Mouse (Mus musculus) lung, postnatal 0 days (tissue): ENCODE measurements around the gene Slc7a9. TPM values are rescaled to one million over a fixed set of nuclear protein-coding genes. Genes with fewer than 3 reads are reported as not detected.

Experiments
- ATAC-seq: fragments of 200-750 bp; cut with Nextera tagmentation; 2 replicates; pipeline ENCODE4 v1.8.0; 2017; ENCODE audit warnings: moderate library complexity
- DNase-seq: peaks from one replicate; pipeline ENCODE4 v3.0.0-alpha.2; 2016; ENCODE audit warnings: low spot score
- H3K27ac ChIP-seq: fragments of 300-500 bp; sonication (generic); 2 replicates; pipeline ENCODE4 v1.5.1; 2014; ENCODE audit warnings: antibody characterized with exemption, mild to moderate bottlenecking, low read length, mixed read lengths
- H3K27me3 ChIP-seq: fragments of 300-500 bp; sonication (generic); replicated peaks from 2 replicates; pipeline ENCODE4 v1.6.1; 2014; ENCODE audit warnings: low read length, mixed read lengths; ENCODE audit not compliant: insufficient read depth
- H3K36me3 ChIP-seq: fragments of 300-500 bp; sonication (generic); 2 replicates; pipeline ENCODE4 v1.6.1; 2014; ENCODE audit warnings: low read length, mixed read lengths; ENCODE audit not compliant: insufficient read depth
- H3K4me1 ChIP-seq: fragments of 300-500 bp; sonication (generic); 2 replicates; pipeline ENCODE4 v1.6.1; 2014; ENCODE audit warnings: antibody characterized with exemption, low read depth, low read length, mixed read lengths; ENCODE audit not compliant: insufficient read depth
- H3K4me2 ChIP-seq: fragments of 300-500 bp; sonication (generic); replicated peaks from 2 replicates; pipeline ENCODE4 v1.6.1; 2014; ENCODE audit warnings: low read depth, mild to moderate bottlenecking, low read length, moderate library complexity, mixed read lengths
- H3K4me3 ChIP-seq: fragments of 300-500 bp; sonication (generic); 2 replicates; pipeline ENCODE4 v1.5.1; 2014; ENCODE audit warnings: low read depth, low read length
- H3K9ac ChIP-seq: fragments of 300-500 bp; sonication (generic); replicated peaks from 2 replicates; pipeline ENCODE4 v1.6.1; 2014; ENCODE audit warnings: low read depth, mild to moderate bottlenecking
- H3K9me3 ChIP-seq: fragments of 300-500 bp; sonication (generic); 2 replicates; pipeline ENCODE4 v1.6.1; 2016; ENCODE audit warnings: low read length, mixed read lengths
- CTCF ChIP-seq: IDR thresholded peaks from 2 replicates; pipeline ENCODE4 v1.5.1; 2016; ENCODE audit warnings: antibody characterized with exemption, mild to moderate bottlenecking
- EP300 ChIP-seq: IDR thresholded peaks from 2 replicates; pipeline ENCODE4 v1.6.1; 2016; ENCODE audit warnings: antibody characterized with exemption, mild to moderate bottlenecking, control low read depth
- WGBS: fragments of 180-500 bp; shearing (Covaris S2); extraction: QIAGEN DNeasy Blood & Tissue Kit; methylation state at CpG from one replicate; pipeline ENCODE4 v1.1.7; 2014; 5-methylcytosine and 5-hydroxymethylcytosine counted together
- polyA plus RNA-seq: library from polyadenylated mRNA; unstranded; fragments of >200 nt; fragmentation: Nextera tagmentation; extraction: Ambion mirVana; gene quantifications from 2 replicates; pipeline ENCODE4 v1.2.1, GENCODE M21; 2015

Slc7a9 gene
- polyA plus RNA-seq, 1 experiment from 2014 or later = 0.16 TPM

DNA sequence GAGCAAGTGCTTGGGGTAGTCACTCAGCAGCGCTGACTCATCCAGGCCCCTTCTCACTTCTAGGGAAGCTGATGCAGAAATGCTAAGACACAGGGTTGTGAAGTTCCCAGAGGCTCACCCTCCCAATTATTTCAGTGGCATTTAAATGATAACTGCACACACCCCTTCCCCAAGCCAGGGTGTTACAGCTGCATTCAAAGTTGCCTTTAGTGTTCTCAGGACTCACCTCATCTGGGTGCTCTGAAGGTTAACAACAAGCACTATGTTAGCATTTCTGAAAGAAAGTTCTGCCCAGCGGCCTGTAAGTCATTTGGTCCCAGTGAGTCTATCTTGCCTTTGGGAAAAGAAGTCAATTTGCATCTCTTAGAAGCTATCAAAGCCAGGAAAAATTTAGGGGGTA is 19.3 kb downstream of the Slc7a9 start:
- DNase-seq = no peak
- no peak for ATAC-seq
- Histone ChIP-seq H3K27me3 (no peaks in the 10 kb centered on the region), H3K9ac (no peak overlapping the region), H3K36me3 (no peaks in the 10 kb centered on the region), H3K4me2 (no peak overlapping the region), H3K9me3 (no peaks in the 10 kb centered on the region), H3K4me3 (no peak overlapping the region), H3K4me1 (no peaks in the 10 kb centered on the region), H3K27ac (no peak overlapping the region)
- TF ChIP-seq CTCF (no peak), EP300 (no peak)
- 67% methylated on average over 2 of the region's 2 CpGs for WGBS

DNA sequence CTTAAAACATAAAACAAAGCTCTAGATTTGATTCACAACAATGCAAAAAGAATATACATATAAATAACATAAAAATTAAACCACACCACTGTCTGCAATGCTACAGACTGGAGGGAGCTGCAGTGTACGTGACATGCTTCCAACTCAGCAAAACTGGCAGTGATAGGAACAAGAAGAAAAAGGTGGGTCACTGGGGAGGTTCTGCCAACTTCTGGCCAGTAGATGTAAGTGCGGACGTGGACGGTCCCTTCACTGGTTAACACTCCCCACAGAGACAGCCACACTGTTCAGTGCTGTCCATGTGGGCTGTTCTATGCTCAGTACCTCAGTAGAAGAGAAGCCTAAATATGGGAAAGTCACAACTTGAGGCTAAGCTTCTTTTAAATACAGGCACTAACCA is 22.2 kb downstream of the Slc7a9 start:
- DNase-seq (no peak), ATAC-seq (no peak)
- Histone ChIP-seq H3K4me1 (no peaks in the 10 kb centered on the region), H3K9me3 (no peaks in the 10 kb centered on the region), H3K4me2 (no peak overlapping the region), H3K4me3 (no peak overlapping the region), H3K27ac (no peak overlapping the region), H3K27me3 (no peaks in the 10 kb centered on the region), H3K9ac (no peak overlapping the region), H3K36me3 (no peaks in the 10 kb centered on the region)
- WGBS = 45% methylated on average over 4 of the region's 4 CpGs
- no peak for TF ChIP-seq EP300
- 0 out of 2 replicates have a peak, but pooled peaks have one; percentile 7 for TF ChIP-seq CTCF

DNA sequence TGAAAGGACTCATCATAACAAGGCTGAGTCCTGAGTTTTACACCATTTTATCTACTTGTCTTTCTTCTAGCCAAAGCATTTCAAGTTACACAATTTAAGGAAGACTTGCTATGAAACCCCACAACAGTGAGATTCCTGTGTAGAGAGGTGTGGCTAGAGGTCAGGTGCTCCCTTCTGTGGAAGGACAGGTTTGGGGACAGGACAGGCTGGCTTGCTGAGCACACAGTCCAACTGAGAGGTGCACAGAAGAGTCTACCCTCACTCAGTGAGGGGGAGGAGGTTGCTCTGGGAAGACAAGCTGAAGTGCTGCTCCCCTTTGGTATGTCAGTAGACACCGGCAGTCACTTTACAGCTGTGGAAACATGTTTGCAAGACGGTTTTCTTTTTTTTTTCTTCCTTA is 27.9 kb downstream of the Slc7a9 start:
- no peak for TF ChIP-seq CTCF
- ATAC-seq = no peak
- no peaks in the 10 kb centered on the region for H3K4me1 ChIP-seq

DNA sequence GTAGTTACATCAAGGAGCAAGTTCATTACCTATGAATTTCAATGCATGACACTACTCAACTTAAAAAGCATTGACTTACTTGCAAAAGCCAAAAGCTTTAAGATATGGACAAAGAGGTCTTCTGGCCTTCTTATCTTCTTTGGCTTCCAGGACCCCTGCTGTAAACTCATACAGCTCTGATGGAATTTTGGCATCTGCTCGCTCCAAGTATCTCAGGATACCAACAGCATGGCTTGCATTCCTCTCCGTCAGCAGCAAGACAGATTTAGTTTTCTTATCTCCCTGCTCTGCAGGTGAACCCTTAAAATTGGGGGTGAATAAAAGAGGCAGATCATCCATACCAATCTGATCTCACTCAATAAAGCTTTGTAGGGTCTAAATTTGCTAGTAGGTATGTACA is 36.5 kb downstream of the Slc7a9 start:
- ATAC-seq (no peak), DNase-seq (no peak)
- Histone ChIP-seq H3K27ac (no peak overlapping the region), H3K9ac (no peak overlapping the region), H3K9me3 (no peaks in the 10 kb centered on the region), H3K4me2 (no peak overlapping the region), H3K27me3 (no peaks in the 10 kb centered on the region), H3K36me3 (no peaks in the 10 kb centered on the region), H3K4me1 (no peaks in the 10 kb centered on the region), H3K4me3 (no peak overlapping the region)
- TF ChIP-seq CTCF = no peak
- TF ChIP-seq EP300 = no peak
- 45% methylated on average over 2 of the region's 2 CpGs for WGBS

More for the DNA sequence above, 27.9 kb downstream of the Slc7a9 start:
- Histone ChIP-seq H3K27me3 (no peaks in the 10 kb centered on the region), H3K36me3 (no peaks in the 10 kb centered on the region), H3K9ac (no peak overlapping the region), H3K9me3 (no peaks in the 10 kb centered on the region), H3K4me3 (no peak overlapping the region), H3K27ac (no peak overlapping the region), H3K4me2 (no peak overlapping the region)
- 39% methylated on average over 2 of the region's 2 CpGs for WGBS
- no peak for DNase-seq

DNA sequence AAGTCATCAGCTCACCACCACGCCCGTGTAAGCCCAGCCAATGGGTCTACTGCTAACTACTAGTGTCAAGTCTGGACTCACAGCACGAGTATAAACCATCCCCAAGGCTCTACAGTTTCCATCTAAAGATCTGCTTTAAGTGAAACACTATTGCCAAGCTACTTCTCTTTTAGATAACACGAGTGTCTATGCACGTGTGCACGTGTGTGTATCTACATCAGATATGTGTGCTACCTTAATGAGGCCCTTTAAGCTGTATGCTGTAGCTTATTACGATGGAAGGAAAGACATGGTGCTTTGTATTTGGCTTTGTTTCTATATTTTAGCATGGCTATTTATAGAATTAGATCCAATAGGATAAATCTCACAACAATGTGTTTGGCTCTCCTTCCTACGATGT is 38.0 kb downstream of the Slc7a9 start:
- no peaks in the 10 kb centered on the region for H3K36me3 ChIP-seq
- no peak overlapping the region for H3K9ac ChIP-seq
- no peak overlapping the region for H3K27ac ChIP-seq
- DNase-seq = no peak
- WGBS = 77% methylated on average over 8 of the region's 8 CpGs
- H3K4me1 ChIP-seq = no peaks in the 10 kb centered on the region
- no peak overlapping the region for H3K4me2 ChIP-seq
- H3K4me3 ChIP-seq = no peak overlapping the region
- H3K27me3 ChIP-seq = no peaks in the 10 kb centered on the region
- no peaks in the 10 kb centered on the region for H3K9me3 ChIP-seq
- no peak for TF ChIP-seq CTCF
- TF ChIP-seq EP300 = no peak
- ATAC-seq = no peak

DNA sequence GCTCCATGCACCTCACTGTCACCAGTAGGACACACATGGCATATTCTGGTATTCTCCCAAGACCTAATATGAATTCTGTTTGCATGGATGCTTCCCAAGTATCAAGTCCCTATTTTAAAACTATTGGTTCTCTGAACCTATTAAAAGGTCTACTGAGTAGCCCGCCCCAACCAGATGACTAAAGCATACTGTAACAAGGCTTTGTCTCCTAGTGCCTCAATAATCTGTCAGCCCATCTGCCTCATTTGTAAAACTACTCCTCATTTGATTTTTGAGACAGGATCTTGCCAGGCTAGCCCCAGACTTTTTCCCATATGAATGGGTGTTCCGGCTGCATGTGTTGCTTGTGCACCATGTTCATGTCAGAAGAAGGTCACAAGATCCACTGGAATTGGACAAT is 41.6 kb downstream of the Slc7a9 start:
- Histone ChIP-seq H3K4me2 (no peak overlapping the region), H3K36me3 (no peaks in the 10 kb centered on the region), H3K4me3 (no peak overlapping the region), H3K9ac (no peak overlapping the region), H3K27ac (no peak overlapping the region), H3K9me3 (no peaks in the 10 kb centered on the region), H3K27me3 (no peaks in the 10 kb centered on the region), H3K4me1 (no peaks in the 10 kb centered on the region)
- TF ChIP-seq CTCF (no peak), EP300 (no peak)
- DNase-seq = no peak
- WGBS = 93% methylated on average over 2 of the region's 2 CpGs
- no peak for ATAC-seq

DNA sequence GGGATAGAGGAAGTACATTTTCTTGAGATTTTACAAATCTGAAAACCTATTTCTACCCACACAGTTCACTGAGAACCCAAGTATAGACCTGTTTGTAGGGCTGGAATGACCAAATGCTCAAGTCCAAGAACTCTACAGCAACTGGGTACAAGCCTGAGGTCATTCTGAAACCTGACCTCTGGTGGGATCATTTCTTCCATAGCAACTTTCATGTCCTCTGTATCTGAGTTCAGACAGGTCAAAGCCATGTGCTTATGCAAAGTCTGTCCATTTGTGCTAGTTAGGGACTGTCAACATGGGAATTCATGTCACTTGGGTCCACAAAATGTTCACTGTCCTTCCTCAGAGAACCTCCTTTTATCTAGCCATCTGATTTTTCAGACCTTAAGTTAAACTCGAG is 42.4 kb downstream of the Slc7a9 start:
- no peak for TF ChIP-seq CTCF
- TF ChIP-seq EP300 = no peak
- H3K9ac ChIP-seq = no peak overlapping the region
- no peak overlapping the region for H3K4me2 ChIP-seq
- DNase-seq = no peak
- H3K4me3 ChIP-seq = no peak overlapping the region
- no peaks in the 10 kb centered on the region for H3K4me1 ChIP-seq
- ATAC-seq = no peak
- WGBS = 64% methylated on average over 1 of the region's 1 CpGs
- H3K36me3 ChIP-seq = no peaks in the 10 kb centered on the region
- H3K9me3 ChIP-seq = no peaks in the 10 kb centered on the region
- H3K27me3 ChIP-seq = no peaks in the 10 kb centered on the region
- no peak overlapping the region for H3K27ac ChIP-seq
